Mouse (Mus musculus) cerebellum, adult 9-10 months (tissue): Measurements from ENCODE around the gene Gm3854.
"Not testable (repeated sequence)": the region's sequence is repeated elsewhere in the genome, so short reads cannot be mapped to it uniquely, and the experiment has no call there.

Source experiments
- DNase-seq: peaks from one replicate; pipeline ENCODE4 v3.0.0; 2022

Gm3854 gene

GRCm38 (mm10) chr7:6343501-6344071 lies at the start of gene Gm3854:
TSS of gene Gm3854 (plus strand) at chr7:6343759.
- DNase-seq, result peak; percentile 87

DNA sequence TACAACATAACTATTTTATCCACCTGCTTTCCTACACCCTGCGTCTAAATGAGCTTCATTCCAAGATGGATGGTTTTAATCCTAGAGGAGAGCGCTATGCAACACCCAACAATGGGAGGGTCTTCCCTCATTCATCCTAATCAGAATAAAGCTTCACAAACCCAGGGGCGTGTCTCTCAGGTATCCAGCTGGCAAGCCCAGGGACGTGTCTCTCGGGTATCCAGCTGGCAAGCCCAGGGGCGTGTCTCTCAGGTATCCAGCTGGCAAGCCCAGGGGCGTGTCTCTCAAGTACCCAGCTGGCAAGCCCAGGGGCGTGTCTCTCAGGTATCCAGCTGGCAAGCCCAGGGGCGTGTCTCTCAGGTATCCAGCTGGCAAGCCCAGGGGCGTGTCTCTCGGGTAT lies 42.8 kb upstream of the Gm3854 start:
- DNase-seq, result not testable (repeated sequence)

DNA sequence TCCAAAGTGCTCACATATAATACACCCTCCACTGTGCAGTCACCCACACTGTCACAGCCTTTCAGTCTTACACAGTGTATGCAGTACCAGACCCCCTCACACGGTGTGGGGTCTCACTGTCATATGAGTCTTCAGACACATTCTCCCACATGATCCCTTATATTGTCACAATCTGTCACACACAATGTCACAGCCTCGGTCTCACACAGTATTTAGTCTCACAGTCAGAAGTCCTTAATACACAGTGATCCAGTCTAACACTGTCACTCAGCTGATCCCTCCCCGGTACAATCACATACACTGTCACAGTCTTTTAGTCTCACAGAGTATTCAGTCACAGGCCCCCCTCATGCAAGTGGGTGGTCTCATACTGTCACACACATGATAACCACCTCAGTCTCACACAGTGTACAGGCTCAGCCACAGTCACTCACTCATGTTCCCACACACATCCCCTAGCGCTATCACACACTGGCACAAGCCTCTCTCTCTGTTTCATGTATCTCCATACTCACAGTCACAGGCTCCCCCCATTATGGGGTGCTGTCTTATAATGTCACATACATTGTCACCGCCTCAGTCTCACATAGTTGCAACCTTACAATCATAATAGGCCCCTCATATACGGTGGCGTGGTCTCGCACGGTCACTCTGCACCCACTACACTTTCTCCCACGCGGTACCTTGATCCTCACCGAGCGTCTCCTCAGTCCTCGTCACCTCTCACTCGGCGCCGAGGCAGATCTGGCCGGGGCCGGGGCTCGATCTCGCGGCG lies 12.9 kb upstream of the Gm3854 start:
- no peak for DNase-seq

GRCm38 (mm10) chr7:6331233-6331956 lies 12.2 kb upstream of the Gm3854 start, which contains the start of gene Zfp583:
TSS of gene Zfp583 (minus strand) at chr7:6331285.
- peak; percentile 89 for DNase-seq

DNA sequence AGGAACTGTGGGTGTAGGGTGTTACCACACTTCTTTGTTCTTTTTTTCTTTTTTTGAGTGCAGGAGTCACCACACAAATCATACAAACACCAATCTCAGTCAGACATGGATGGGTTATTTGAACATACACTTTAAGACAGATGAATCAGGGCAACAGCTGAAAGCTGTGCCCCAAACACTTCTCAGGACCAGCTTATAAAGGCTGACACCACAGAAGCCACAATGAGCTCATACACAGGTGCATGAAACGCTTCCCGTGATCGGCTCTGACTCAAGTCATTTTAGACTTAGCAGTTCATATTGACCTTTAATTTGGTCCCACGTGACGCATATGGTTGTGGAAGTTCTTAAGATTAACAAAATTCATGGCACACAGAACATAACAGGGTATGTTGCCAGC lies 3.7 kb upstream of the Gm3854 start:
- DNase-seq, result no peak

GRCm38 (mm10) chr7:6344124-6344523 lies 565 bp downstream of the Gm3854 start:
- peak; percentile 55 for DNase-seq

DNA sequence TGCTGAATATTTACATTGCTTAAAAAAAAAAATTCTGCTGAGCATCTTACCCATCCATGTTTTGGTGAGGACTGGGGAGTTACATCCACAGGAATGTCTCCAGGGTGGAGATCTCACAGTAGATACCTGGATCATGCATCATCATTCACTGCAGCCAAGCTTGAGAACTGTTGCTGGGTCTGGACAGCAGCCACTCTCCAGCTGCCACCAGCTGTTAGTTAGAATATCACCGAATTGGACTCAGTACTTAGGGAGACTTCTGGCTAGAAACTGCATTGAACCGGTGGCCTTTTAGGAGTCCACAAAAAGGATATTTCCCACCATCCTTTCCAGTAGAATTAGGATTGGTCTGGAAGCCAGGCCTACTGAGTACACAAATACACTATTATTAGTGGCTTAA lies 14.6 kb downstream of the Gm3854 start:
- DNase-seq, result no peak

GRCm38 (mm10) chr7:6358937-6359590 lies 15.5 kb downstream of the Gm3854 start:
- DNase-seq, result peak; percentile 79

DNA sequence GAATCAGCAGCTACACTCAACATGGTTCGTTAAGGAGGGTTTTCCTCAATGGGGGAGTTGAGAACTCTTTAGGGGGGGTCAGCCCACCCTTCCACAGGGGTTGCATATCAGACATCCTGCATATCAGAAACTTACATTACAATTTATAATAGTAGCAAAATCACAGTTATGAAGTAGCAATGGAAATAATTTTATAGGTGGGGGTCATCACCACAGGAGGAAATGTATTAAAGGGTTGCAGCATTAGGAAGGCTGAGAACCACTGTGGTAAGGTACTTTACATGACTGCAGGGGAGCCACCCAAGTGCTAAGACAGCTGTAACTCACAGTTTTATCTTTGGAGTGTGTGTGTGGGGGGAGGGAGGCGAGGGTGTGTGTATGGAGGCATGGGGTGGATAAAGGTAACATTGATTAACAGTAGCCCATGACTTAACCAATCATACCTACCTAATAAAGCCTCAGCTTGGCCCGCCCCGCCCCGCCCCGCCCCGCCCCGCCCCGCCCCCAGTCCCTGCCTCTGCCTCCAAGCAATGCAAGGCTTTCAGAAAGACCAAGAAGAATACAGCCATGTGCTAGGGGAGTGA lies 17.0 kb downstream of the Gm3854 start:
- DNase-seq, result peak; percentile 63

- DNase-seq, result peak; percentile 75
Measured at GRCm38 (mm10) chr7:6361756-6362155, 18.2 kb downstream of the Gm3854 start.

DNA sequence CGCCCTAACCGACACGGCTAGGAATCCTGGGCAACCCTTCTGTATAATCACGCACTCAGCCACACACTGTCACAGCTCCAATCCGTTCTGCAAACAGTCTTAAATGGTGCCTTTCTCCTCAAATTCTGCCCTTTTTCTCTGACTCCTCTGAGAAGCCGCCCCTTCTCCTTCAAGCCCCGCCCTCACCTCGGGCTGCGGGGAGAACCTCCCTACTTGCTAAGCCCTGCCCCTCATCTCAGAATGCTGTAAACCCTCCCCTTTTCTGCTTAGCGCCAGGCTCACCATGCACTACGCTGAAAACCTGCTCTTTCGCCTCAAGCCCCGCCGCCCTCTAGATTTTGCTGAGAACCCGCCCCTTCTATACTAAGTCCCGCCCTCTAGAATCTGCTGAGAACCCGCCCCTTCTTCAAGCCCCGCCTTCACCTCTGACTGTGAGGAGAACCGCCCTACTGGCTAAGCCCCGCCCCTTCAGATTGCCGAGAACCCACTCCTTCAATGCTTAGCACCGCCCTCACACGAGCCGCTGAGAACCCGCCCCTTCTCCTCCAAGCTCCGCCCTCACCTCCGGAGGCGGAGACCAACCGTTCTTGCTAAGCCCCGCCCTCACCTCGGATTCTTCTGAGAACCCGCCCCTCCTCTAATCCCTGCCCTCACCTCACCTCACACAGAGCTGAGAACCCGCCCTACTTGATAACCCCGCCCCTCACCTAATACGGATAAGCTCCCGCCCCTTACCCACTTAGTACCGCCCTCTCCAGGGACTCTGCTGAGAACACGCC lies 18.9 kb downstream of the Gm3854 start:
- peak; percentile 100 for DNase-seq

GRCm38 (mm10) chr7:6363047-6363488 lies 19.5 kb downstream of the Gm3854 start, which contains the start of gene Zfp78:
TSS of gene Zfp78 (plus strand) at chr7:6363280.
- DNase-seq, result no peak

GRCm38 (mm10) chr7:6364761-6365160 lies 21.2 kb downstream of the Gm3854 start:
- DNase-seq, result no peak

DNA sequence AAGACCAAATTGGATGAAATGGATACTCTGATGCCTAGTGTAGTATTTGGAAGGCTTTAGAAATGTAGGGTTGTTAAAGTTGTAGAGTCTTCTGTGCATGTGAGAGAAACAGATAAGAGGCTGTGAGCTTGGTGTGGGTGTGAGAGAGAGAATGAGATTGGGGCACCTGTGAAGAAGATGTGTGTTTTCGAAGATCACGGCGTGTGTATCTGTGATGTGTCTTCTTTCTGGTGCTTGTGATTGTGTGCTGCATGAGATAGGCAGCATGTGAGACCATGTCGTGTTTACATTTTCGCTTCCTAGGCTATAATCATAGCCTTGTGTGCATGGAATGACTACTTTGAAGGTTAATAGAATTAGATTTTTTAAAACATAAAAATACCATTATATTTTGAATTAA lies 23.6 kb downstream of the Gm3854 start:
- DNase-seq, result no peak

DNA sequence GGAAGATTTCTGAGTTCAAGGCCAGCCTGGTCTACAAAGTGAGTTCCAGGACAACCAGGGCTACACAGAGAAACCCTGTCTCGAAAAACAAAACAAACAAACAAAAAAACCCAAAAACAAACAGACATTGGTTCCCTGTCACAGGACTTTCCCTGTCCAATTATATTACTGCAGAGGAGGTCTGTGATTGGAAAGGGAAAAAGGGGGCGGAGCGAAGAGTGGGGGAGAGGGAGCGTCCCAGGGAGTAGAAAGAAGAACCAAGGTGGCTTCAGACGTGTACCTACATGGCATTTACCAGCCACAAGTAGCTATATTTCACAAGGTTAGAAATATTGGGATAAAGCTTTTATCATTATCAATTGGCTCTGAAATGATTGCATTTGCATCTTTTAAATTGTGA lies 24.6 kb downstream of the Gm3854 start:
- not testable (repeated sequence) for DNase-seq

- no peak for DNase-seq
Measured at GRCm38 (mm10) chr7:6369460-6369859, 25.9 kb downstream of the Gm3854 start.

DNA sequence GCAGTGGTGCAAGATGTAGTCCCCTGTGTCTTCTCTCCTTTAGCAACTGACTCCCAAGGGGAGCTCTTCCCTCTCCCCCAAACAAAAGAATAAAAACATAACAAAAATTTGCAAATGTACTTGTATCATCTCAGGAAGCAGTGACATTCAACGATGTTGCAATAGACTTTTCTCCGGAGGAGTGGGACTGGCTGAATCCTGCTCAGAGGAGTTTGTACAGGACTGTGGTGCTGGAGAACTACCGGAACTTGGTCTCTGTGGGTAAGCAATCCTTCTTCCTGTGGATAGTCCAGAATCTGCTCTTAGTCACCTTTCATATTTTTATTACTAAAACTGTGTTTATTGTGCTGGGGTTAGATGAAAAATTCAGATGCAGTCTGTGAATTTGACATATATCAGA lies 29.4 kb downstream of the Gm3854 start:
- no peak for DNase-seq

GRCm38 (mm10) chr7:6378441-6378840 lies 34.9 kb downstream of the Gm3854 start:
- no peak for DNase-seq

GRCm38 (mm10) chr7:6381431-6381830 lies 37.9 kb downstream of the Gm3854 start:
- no peak for DNase-seq

- DNase-seq, result peak; percentile 92
Measured at GRCm38 (mm10) chr7:6383044-6383455, 39.5 kb downstream of the Gm3854 start, which contains the start of gene Zfp28. TSS of gene Zfp28 (plus strand) at chr7:6383295.

- peak; percentile 42 for DNase-seq
Measured at GRCm38 (mm10) chr7:6384011-6384410, 40.5 kb downstream of the Gm3854 start.

DNA sequence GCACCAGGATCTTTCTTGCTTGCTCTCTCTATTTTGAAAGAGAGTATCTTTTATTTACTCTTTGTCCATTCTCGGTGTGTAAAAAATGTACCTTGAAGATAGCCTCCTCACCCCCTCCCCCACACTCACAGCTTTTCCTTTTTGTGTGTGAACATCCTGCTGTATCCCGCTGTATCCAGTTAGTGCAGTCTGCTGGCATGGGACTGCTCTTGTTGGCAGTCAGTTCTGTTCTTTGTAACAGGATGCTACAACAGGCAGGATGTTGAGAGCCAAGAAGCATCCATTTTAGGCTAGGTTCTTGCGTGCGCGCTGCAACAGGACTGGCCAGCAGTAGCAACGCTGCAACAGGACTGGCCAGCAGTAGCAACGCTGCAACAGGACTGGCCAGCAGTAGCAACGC lies 43.4 kb downstream of the Gm3854 start:
- DNase-seq, result no peak
